Mouse (Mus musculus): ENCODE measurements around the gene Fam131b.

The Fam131b gene

GRCm38 (mm10) chr6:42324067-42324481 lies 369 bp downstream of the Fam131b start:
- peak; percentile 63 for DNase-seq

DNA sequence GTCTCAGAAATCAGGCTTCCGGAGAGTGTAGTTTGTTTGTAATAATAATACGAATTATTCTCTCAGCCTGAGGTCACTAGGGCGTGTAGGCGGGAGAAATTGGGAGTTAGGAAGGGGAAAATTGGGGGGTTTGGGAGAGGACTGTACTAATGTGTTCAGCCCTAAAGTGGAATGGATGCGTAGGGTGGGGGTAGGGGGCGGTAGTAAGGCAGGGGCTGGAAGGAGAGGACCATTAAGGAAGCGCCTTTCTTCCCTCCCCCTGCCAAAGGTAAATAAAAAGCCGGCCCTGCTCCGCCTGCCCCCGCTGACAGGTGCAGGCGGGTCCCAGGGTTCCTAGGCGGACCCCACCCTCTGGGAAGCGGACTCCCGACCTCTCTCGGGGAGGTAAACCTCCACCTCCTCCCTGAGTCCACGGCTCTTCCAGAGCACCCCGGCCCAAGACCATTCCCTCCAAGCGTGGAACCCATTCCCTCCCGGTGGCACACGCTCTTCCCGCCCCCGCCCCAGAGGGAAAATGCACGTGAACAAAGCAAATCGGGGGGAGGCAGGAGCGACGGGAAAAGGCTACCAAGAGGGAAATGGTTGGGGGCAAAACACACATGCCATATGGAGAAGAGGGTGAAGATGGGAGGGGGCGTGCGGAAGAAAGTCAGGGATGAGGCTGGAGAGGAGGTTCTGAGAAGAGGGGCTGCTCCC lies 924 bp downstream of the Fam131b start:
- DNase-seq: no peak

DNA sequence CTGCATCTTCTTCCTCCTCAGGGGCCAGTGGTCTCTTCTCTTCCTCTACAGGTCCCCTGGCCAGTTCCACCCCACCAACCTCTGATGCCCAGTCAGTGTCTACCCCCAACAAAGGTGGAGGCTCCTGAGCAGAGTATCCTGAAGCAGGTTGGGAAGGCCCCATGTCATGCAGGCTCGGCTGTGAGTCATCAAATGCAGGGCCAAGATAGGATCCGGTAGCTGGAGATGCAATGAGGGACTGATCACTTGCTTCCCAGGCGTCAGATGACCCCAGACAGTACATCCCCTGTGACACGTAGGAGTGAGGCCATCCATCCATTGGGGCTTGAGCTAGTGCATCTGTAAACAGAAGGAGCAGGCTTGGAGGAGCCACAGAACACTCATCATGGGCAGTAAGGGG lies 6.2 kb downstream of the Fam131b start:
- no peak for DNase-seq

DNA sequence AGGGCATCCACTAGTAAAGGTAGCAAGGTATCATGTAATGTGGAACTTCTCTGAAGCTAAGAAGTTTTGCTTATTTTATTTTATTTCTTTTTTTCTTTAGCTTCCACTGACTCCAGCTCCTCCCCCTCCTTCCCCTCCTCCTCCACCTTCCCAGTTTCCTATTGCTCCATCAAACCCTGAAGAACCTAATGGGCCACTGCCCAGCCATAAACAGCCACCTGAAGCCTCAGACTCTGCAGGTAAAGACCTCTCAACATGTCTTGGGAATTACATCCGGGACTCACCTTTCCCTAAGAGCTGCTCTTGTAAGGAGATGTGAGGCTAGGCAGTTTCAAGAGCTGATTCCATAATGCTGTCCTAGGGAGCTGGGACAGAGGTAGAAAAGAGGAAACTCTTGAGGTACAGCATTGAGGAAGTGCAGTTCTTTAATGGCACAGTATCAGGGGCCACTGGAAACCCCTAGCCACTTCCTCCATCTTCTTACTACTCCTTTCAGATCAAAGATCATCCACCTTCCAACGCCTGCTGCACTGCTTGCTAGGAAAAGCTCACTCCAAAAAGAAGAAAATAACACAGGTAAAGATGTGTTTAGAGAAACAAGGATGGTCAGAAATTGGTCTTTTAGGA lies 13.9 kb downstream of the Fam131b start:
- no peak for DNase-seq

- no peak for DNase-seq
These were observed 14.5 kb downstream of the Fam131b start for GRCm38 (mm10) chr6:42309816-42310378.

GRCm38 (mm10) chr6:42299362-42299761 lies 25.1 kb downstream of the Fam131b start:
- DNase-seq: no peak

- no peak for DNase-seq
These were observed 28.8 kb downstream of the Fam131b start for GRCm38 (mm10) chr6:42295549-42296094.

- DNase-seq: no peak
These were observed 31.1 kb downstream of the Fam131b start for GRCm38 (mm10) chr6:42293327-42293726.

- DNase-seq: no peak
These were observed 36.9 kb downstream of the Fam131b start for GRCm38 (mm10) chr6:42287562-42287961.

- DNase-seq: no peak
These were observed 38.0 kb downstream of the Fam131b start, which contains the start of gene Clcn1 for GRCm38 (mm10) chr6:42286448-42286847. TSS of gene Clcn1 (plus strand) at chr6:42286685.

DNA sequence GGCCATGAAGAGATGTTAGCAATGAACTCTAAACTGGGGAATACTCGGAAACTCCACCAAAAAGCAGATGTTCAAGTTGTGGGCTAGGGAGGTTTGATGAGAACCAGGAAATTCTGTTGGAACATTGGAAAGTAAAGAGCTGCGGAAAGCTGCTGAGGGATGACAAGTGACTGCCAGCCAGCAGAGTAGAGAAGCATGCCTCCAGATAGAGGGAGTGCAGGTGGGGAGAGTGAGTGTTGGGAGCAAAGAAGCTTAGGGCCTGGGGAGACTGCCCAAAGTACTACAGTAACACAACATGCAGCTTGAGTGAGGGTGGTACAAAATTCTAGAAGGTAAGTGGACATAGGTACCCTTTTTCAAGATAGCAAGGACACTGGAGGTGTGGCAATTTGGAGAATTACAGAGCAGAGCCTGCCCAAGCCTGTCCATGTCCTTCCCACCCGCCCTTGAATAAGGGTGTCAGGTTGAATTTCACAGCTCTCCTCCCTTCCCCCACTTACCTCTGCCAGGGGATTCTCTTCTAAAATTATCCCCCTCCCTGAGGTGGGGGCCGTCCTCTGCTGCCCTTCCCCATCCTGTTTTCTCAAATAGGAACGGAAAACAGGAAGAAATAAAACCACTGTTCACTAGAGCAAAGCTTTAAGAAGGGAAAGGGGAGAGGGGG lies 41.4 kb downstream of the Fam131b start:
- no peak for DNase-seq

- no peak for DNase-seq
These were observed 48.3 kb downstream of the Fam131b start for GRCm38 (mm10) chr6:42276151-42276550.

GRCm38 (mm10) chr6:42270817-42271216 lies 53.6 kb downstream of the Fam131b start:
- DNase-seq: no peak

DNA sequence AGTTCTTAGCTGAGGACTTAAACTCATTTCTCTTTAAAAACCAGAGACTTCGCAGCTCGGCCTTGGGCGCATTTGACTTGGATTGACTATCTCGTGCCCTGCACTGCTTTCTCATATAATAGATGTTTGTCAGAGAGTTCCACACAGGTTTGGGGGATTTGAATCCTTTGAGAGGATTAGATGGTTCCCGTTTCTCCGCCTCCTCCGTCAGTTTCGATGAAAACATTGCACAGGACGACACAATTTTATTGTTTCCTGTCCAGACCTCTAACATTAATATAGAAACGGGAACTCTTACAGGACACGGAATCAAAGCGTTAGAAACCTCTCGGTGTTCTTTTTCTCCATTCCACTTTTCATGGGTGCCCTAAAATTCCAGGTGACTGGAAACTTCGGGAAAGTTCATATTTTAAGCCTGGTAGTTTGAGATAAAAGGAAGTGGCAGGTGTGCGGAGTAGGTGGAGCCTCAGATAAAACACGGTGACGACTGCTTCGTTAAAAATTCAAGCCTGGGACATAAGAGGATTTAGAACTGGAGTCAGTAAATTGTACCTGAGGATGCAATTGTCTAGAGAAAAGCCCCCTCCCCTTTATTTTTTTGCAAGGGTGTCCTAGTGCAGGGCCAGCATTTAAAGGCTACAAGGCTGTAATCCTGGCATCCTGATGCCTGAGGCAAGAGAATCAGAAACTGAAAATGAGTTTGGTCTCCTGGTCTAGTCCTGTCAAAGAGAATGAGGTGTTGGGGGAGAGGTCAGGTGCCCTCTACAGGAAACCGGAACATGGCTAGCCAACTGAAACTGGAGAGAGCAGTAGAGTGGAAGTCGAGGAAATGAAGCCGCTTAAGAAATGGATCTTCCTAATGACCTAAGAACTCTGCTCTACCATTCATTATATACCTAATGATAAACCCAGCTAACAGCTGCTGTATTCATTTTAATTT lies 58.8 kb downstream of the Fam131b start:
- no peak for DNase-seq

Data from cerebellum, adult 11 months (tissue).